Mouse (Mus musculus): ENCODE measurements around the gene Slc6a3. TPM values are rescaled to one million over a fixed set of nuclear protein-coding genes. Genes with fewer than 3 reads are reported as not detected.

The Slc6a3 gene
- 0.03 and 0.08 TPM in 2 replicates for polyA plus RNA-seq (2012; rRNA removed)

DNA sequence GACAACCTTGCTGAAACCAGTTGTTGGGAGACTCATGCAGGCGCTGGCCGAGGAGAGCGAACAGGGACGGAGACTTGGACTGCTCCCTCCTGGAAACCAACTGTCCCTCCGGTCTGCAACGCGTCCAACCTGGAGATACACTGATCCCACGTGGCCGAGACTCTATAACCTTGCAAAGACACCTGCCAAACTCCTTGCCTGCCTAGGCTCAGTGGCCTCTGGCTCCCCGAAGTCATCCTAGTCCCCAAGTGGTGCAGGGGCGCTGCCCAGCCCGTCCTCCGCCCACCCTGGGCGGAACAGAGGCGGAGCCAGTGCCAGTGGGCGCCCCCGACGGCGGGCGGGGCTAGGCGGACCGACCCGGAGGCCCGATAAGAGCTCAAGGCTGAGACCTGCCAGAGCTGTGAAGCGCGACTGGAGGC, at the start of gene Slc6a3:
Gene Slc6a3 (plus strand): TSS at position 345 of the 419 bp plus-strand sequence.

DNA sequence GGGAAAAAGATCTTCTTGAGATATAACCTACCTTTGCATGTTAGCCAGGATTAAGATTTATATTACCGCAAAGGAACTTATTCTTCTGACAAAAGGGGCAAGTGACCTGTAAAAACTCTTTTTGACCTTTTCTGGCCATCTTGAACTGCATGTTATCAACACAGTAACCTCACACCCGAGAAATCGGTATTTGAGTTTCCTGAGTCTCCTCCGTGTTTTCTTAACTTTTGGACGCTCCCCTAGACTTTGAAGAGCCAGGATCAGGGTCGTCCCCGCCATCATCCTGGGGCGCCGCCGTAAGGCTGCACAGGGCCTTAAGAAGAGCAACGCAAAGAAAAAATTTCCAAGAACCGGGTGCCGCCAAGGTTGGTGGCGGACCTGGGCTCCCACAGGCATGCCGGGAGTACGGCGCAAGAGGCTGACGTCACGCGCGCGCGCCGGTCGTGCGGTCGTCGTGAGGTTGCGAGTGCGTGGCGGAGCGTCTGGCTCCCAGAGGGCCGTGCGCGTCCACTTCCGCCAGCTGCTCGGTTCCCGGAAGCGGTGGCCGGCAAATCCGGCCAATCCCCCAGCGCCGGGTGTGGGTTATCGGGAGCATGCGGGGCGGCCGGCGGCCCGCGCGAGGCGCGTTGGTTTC, 67.1 kb downstream of the Slc6a3 start, which contains the start of gene Clptm1l:
Gene Clptm1l (plus strand): TSS at position 485 of the 634 bp plus-strand sequence.

DNA sequence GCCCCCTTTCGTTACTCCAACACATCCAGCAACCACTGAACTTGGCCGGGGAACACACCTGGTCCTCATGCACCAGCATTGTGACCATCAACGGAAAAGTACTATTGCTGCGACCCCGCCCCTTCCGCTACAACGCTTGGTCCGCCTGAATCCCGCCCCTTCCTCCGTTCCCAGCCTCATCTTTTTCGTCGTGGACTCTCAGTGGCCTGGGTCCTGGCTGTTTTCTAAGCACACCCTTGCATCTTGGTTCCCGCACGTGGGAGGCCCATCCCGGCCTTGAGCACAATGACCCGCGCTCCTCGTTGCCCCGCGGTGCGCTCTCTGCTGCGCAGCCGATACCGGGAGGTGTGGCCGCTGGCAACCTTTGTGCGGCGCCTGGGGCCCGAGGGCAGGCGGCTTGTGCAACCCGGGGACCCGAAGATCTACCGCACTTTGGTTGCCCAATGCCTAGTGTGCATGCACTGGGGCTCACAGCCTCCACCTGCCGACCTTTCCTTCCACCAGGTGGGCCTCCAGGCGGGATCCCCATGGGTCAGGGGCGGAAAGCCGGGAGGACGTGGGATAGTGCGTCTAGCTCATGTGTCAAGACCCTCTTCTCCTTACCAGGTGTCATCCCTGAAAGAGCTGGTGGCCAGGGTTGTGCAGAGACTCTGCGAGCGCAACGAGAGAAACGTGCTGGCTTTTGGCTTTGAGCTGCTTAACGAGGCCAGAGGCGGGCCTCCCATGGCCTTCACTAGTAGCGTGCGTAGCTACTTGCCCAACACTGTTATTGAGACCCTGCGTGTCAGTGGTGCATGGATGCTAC, 90.4 kb downstream of the Slc6a3 start, which contains the start of gene Tert:
Gene Tert (plus strand): TSS at position 167 of the 805 bp plus-strand sequence.

Other genes starting within 250 kb of the Slc6a3 start
- gene Mrpl36, start 208.2 kb upstream of the Slc6a3 start, polyA plus RNA-seq (2012; rRNA removed), result 127 and 128 TPM in 2 replicates
- 22.8 and 41.7 TPM in 2 replicates for gene Ndufs6, start 208.2 kb upstream of the Slc6a3 start, polyA plus RNA-seq (2012; rRNA removed)
- gene Lpcat1, start 69.5 kb upstream of the Slc6a3 start, polyA plus RNA-seq (2012; rRNA removed), result 39.5 and 44.4 TPM in 2 replicates
- gene Clptm1l, start 67.3 kb downstream of the Slc6a3 start, polyA plus RNA-seq (2012; rRNA removed), result 160 and 186 TPM in 2 replicates
- gene Tert, start 90.2 kb downstream of the Slc6a3 start, polyA plus RNA-seq (2012; rRNA removed), result 13.1 and 15.7 TPM in 2 replicates
- gene Slc6a18, start 141.3 kb downstream of the Slc6a3 start, polyA plus RNA-seq (2012; rRNA removed), result not detected in 2 replicates
- gene Slc6a19, start 168.1 kb downstream of the Slc6a3 start, polyA plus RNA-seq (2012; rRNA removed), result 0.43 and 0.54 TPM in 2 replicates
- gene Slc12a7, start 196.3 kb downstream of the Slc6a3 start, polyA plus RNA-seq (2012; rRNA removed), result 177 and 221 TPM in 2 replicates

Data from ovary, adult 2 months (tissue).